Mouse (Mus musculus) bone marrow macrophage, adult 2 months (primary cell): ENCODE results near the gene Pms2.

Experiments used
- CTCF ChIP-seq: IDR thresholded peaks from 2 replicates; pipeline ENCODE4 v1.5.1; 2012; ENCODE audit warnings: low read depth, mild to moderate bottlenecking, low read length, moderate library complexity
- POLR2A ChIP-seq: IDR thresholded peaks from 2 replicates; pipeline ENCODE4 v1.6.1; 2012; ENCODE audit warnings: mild to moderate bottlenecking, low read depth, low read length, borderline replicate concordance

DNA sequence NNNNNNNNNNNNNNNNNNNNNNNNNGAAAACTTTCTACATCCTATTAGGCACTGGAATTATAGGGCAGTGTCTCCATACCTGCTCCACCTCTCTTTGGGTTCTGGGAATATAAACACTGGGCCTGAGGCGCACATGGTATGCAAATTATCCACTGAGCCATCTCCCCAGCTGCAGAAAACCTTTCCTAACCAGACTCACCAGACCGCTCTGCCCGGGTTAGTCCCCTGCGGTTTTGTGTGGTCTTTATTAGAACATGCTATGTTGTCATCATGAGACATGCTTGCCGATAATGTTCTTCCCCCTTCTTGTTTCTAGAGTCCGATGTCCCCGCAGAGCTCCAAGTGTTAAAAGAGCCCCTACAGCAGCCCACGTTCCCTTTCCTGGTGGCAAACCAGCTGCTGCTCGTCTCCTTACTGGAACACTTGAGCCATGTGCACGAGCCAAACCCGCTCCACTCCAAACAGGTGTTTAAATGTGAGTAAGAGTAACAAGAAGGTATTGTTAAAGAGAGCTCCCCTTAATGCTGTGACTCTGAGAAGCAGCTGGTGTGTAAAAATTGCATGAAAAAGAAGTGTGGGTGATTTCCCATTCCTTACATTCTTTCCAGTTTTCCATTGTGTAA lies 38.1 kb upstream of the Pms2 start:
- TF ChIP-seq CTCF (no peak), POLR2A (no peak)
